Mouse (Mus musculus): ENCODE measurements around the gene Prnd. TPM values are rescaled to one million over a fixed set of nuclear protein-coding genes. Genes with fewer than 3 reads are reported as not detected.

Gene Prnd
- polyA plus RNA-seq, 1 experiment from 2014 or later: 14.6 TPM

- Histone ChIP-seq H3K27ac (replicated peaks; ENCODE audit: low read depth, low read length) (no peak overlapping the region), H3K9me3 (ENCODE audit: control insufficient read depth, low read length) (no peaks in the 10 kb centered on the region), H3K36me3 (ENCODE audit: control insufficient read depth, insufficient read depth, low read length) (no peaks in the 10 kb centered on the region), H3K4me2 (ENCODE audit: low read depth, severe bottlenecking) (no peak overlapping the region), H3K9ac (ENCODE audit: low read length) (no peak overlapping the region), H3K4me3 (ENCODE audit: low read depth, low read length) (no peak overlapping the region), H3K27me3 (ENCODE audit: control insufficient read depth, insufficient read depth, low read length) (no peaks in the 10 kb centered on the region), H3K4me1 (ENCODE audit: control insufficient read depth, insufficient read depth, low read length) (no peaks in the 10 kb centered on the region)
- DNase-seq (ENCODE audit: low spot score) (no peak), ATAC-seq (ENCODE audit: insufficient number of reproducible peaks, low FRiP score, low TSS enrichment, low read depth) (no peak)
- WGBS: 86% methylated on average over 8 of the region's 8 CpGs
Observed at GRCm38 (mm10) chr2:131945225-131945624, 5.4 kb upstream of the Prnd start.

- H3K4me1 ChIP-seq (ENCODE audit: control insufficient read depth, insufficient read depth, low read length): no peaks in the 10 kb centered on the region
- H3K4me2 ChIP-seq (ENCODE audit: low read depth, severe bottlenecking): no peak overlapping the region
- H3K4me3 ChIP-seq (ENCODE audit: low read depth, low read length): no peak overlapping the region
- H3K27ac ChIP-seq (replicated peaks; ENCODE audit: low read depth, low read length): no peak overlapping the region
- no peaks in the 10 kb centered on the region for H3K9me3 ChIP-seq (ENCODE audit: control insufficient read depth, low read length)
- no peak for DNase-seq (ENCODE audit: low spot score)
- no peak overlapping the region for H3K9ac ChIP-seq (ENCODE audit: low read length)
- H3K27me3 ChIP-seq (ENCODE audit: control insufficient read depth, insufficient read depth, low read length): no peaks in the 10 kb centered on the region
- ATAC-seq (ENCODE audit: insufficient number of reproducible peaks, low FRiP score, low TSS enrichment, low read depth): no peak
- no peaks in the 10 kb centered on the region for H3K36me3 ChIP-seq (ENCODE audit: control insufficient read depth, insufficient read depth, low read length)
- WGBS: 86% methylated on average over 6 of the region's 6 CpGs
Observed at GRCm38 (mm10) chr2:131945765-131946164, 4.9 kb upstream of the Prnd start.

- Histone ChIP-seq H3K4me3 (ENCODE audit: low read depth, low read length) (no peak overlapping the region), H3K27ac (replicated peaks; ENCODE audit: low read depth, low read length) (no peak overlapping the region), H3K36me3 (ENCODE audit: control insufficient read depth, insufficient read depth, low read length) (no peaks in the 10 kb centered on the region), H3K9ac (ENCODE audit: low read length) (no peak overlapping the region), H3K9me3 (ENCODE audit: control insufficient read depth, low read length) (no peaks in the 10 kb centered on the region), H3K27me3 (ENCODE audit: control insufficient read depth, insufficient read depth, low read length) (no peaks in the 10 kb centered on the region), H3K4me1 (ENCODE audit: control insufficient read depth, insufficient read depth, low read length) (no peaks in the 10 kb centered on the region), H3K4me2 (ENCODE audit: low read depth, severe bottlenecking) (no peak overlapping the region)
- no peak for DNase-seq (ENCODE audit: low spot score)
- WGBS: 85% methylated on average over 16 of the region's 16 CpGs
- ATAC-seq (ENCODE audit: insufficient number of reproducible peaks, low FRiP score, low TSS enrichment, low read depth): no peak
Observed at GRCm38 (mm10) chr2:131946351-131946750, 4.3 kb upstream of the Prnd start.

- ATAC-seq (ENCODE audit: insufficient number of reproducible peaks, low FRiP score, low TSS enrichment, low read depth) (no peak), DNase-seq (ENCODE audit: low spot score) (no peak)
- Histone ChIP-seq H3K27ac (replicated peaks; ENCODE audit: low read depth, low read length) (no peak overlapping the region), H3K4me2 (ENCODE audit: low read depth, severe bottlenecking) (no peak overlapping the region), H3K4me3 (ENCODE audit: low read depth, low read length) (no peak overlapping the region), H3K9me3 (ENCODE audit: control insufficient read depth, low read length) (no peaks in the 10 kb centered on the region), H3K27me3 (ENCODE audit: control insufficient read depth, insufficient read depth, low read length) (peaks cover 6% of the 10 kb centered on the region), H3K4me1 (ENCODE audit: control insufficient read depth, insufficient read depth, low read length) (peaks cover 3% of the 10 kb centered on the region; the same call in 1 of the 2 replicates), H3K9ac (ENCODE audit: low read length) (no peak overlapping the region), H3K36me3 (ENCODE audit: control insufficient read depth, insufficient read depth, low read length) (no peaks in the 10 kb centered on the region)
- 86% methylated on average over 3 of the region's 3 CpGs for WGBS
Observed at GRCm38 (mm10) chr2:131948156-131948555, 2.5 kb upstream of the Prnd start.

GRCm38 (mm10) chr2:131948916-131949639, 1.6 kb upstream of the Prnd start:
- no peak overlapping the region for H3K27ac ChIP-seq (replicated peaks; ENCODE audit: low read depth, low read length)
- ATAC-seq (ENCODE audit: insufficient number of reproducible peaks, low FRiP score, low TSS enrichment, low read depth): no peak
- no peak overlapping the region for H3K4me2 ChIP-seq (ENCODE audit: low read depth, severe bottlenecking)
- H3K4me1 ChIP-seq (ENCODE audit: control insufficient read depth, insufficient read depth, low read length): peaks cover 6% of the 10 kb centered on the region; the same call in 1 of the 2 replicates
- no peak overlapping the region for H3K4me3 ChIP-seq (ENCODE audit: low read depth, low read length)
- WGBS: 73% methylated on average over 11 of the region's 11 CpGs
- no peaks in the 10 kb centered on the region for H3K9me3 ChIP-seq (ENCODE audit: control insufficient read depth, low read length)
- no peak overlapping the region for H3K9ac ChIP-seq (ENCODE audit: low read length)
- no peaks in the 10 kb centered on the region for H3K36me3 ChIP-seq (ENCODE audit: control insufficient read depth, insufficient read depth, low read length)
- H3K27me3 ChIP-seq (ENCODE audit: control insufficient read depth, insufficient read depth, low read length): peaks cover 14% of the 10 kb centered on the region
- no peak for DNase-seq (ENCODE audit: low spot score)

GRCm38 (mm10) chr2:131949767-131950597, 679 bp upstream of the Prnd start:
- 49% methylated on average over 9 of the region's 9 CpGs for WGBS
- Histone ChIP-seq H3K27me3 (ENCODE audit: control insufficient read depth, insufficient read depth, low read length) (peaks cover 17% of the 10 kb centered on the region), H3K9ac (ENCODE audit: low read length) (no peak overlapping the region), H3K9me3 (ENCODE audit: control insufficient read depth, low read length) (no peaks in the 10 kb centered on the region), H3K4me2 (ENCODE audit: low read depth, severe bottlenecking) (0 out of 2 replicates have a peak overlapping the region, but pooled peaks have one; percentile 12), H3K4me3 (ENCODE audit: low read depth, low read length) (no peak overlapping the region), H3K36me3 (ENCODE audit: control insufficient read depth, insufficient read depth, low read length) (no peaks in the 10 kb centered on the region), H3K4me1 (ENCODE audit: control insufficient read depth, insufficient read depth, low read length) (peaks cover 6% of the 10 kb centered on the region; the same call in 1 of the 2 replicates), H3K27ac (replicated peaks; ENCODE audit: low read depth, low read length) (no peak overlapping the region)
- peak; percentile 65 for DNase-seq (ENCODE audit: low spot score)
- ATAC-seq (ENCODE audit: insufficient number of reproducible peaks, low FRiP score, low TSS enrichment, low read depth): no peak

GRCm38 (mm10) chr2:131952456-131952855, 1.8 kb downstream of the Prnd start:
- H3K36me3 ChIP-seq (ENCODE audit: control insufficient read depth, insufficient read depth, low read length): no peaks in the 10 kb centered on the region
- no peaks in the 10 kb centered on the region for H3K9me3 ChIP-seq (ENCODE audit: control insufficient read depth, low read length)
- no peak for ATAC-seq (ENCODE audit: insufficient number of reproducible peaks, low FRiP score, low TSS enrichment, low read depth)
- peaks cover 10% of the 10 kb centered on the region for H3K4me1 ChIP-seq (ENCODE audit: control insufficient read depth, insufficient read depth, low read length)
- no peak overlapping the region for H3K4me3 ChIP-seq (ENCODE audit: low read depth, low read length)
- 53% methylated on average over 2 of the region's 2 CpGs for WGBS
- H3K27me3 ChIP-seq (ENCODE audit: control insufficient read depth, insufficient read depth, low read length): peaks cover 17% of the 10 kb centered on the region
- DNase-seq (ENCODE audit: low spot score): no peak
- no peak overlapping the region for H3K4me2 ChIP-seq (ENCODE audit: low read depth, severe bottlenecking)
- H3K27ac ChIP-seq (replicated peaks; ENCODE audit: low read depth, low read length): no peak overlapping the region
- H3K9ac ChIP-seq (ENCODE audit: low read length): no peak overlapping the region

GRCm38 (mm10) chr2:131952961-131953538, 2.4 kb downstream of the Prnd start:
- Histone ChIP-seq H3K9ac (ENCODE audit: low read length) (no peak overlapping the region), H3K4me3 (ENCODE audit: low read depth, low read length) (no peak overlapping the region), H3K9me3 (ENCODE audit: control insufficient read depth, low read length) (no peaks in the 10 kb centered on the region), H3K4me2 (ENCODE audit: low read depth, severe bottlenecking) (peak overlapping the region; percentile 39), H3K27me3 (ENCODE audit: control insufficient read depth, insufficient read depth, low read length) (peaks cover 17% of the 10 kb centered on the region), H3K4me1 (ENCODE audit: control insufficient read depth, insufficient read depth, low read length) (peaks cover 10% of the 10 kb centered on the region), H3K27ac (replicated peaks; ENCODE audit: low read depth, low read length) (no peak overlapping the region), H3K36me3 (ENCODE audit: control insufficient read depth, insufficient read depth, low read length) (no peaks in the 10 kb centered on the region)
- ATAC-seq (ENCODE audit: insufficient number of reproducible peaks, low FRiP score, low TSS enrichment, low read depth) (no peak), DNase-seq (ENCODE audit: low spot score) (peak; percentile 54)
- WGBS: 14% methylated on average over 29 of the region's 29 CpGs

Measured in limb, embryonic 11.5 days (tissue).